Mouse (Mus musculus): Measurements from ENCODE around the gene Dsn1.

- TF ChIP-seq POLR2A (IDR thresholded peaks at IDR 0.05; ENCODE audit: extremely low read depth, insufficient read depth, low read length) (no peak), CTCF (IDR thresholded peaks at IDR 0.05; ENCODE audit: extremely low read depth, insufficient read depth, low read length) (no peak)
Measured at GRCm38 (mm10) chr2:157052448-157052847, 45.5 kb upstream of the Dsn1 start.
